Mouse (Mus musculus) bone marrow, adult 2 months (tissue): ENCODE measurements around the gene Robo1.
"Not testable (repeated sequence)": the region's sequence is repeated elsewhere in the genome, so short reads cannot be mapped to it uniquely, and the experiment has no call there.

Source experiments
- CTCF ChIP-seq: fragments of 200-500 bp; IDR thresholded peaks from 2 replicates; pipeline ENCODE4 v1.5.1; 2011; ENCODE audit warnings: low read length, control low read depth; ENCODE audit not compliant: control insufficient read depth, insufficient read depth
- POLR2A ChIP-seq: fragments of 200-500 bp; IDR thresholded peaks from 2 replicates; pipeline ENCODE4 v1.6.1; 2011; ENCODE audit warnings: low read depth, mild to moderate bottlenecking, control low read depth, low read length, borderline replicate concordance; ENCODE audit not compliant: control insufficient read depth

DNA sequence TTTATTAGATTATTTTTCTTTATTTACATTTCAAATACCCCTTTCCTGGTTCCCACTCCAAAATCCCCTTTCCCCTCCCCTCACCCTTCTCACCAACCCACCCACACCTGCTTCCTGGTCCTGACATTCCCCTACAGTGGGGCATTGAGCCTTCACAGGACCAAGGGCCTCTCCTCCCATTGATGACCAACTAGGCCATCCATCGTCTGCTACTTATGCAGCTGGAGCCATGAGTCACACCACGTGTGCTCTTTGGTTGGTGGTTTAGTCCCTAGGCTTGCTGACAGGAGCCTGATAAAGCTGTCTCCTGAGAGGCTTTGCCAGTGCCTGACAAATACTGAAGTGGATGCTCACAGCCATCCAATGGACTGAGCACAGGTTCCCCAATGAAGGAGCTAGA is 254.0 kb downstream of the Robo1 start:
- TF ChIP-seq POLR2A, CTCF: not testable (repeated sequence)
